Mouse (Mus musculus) liver, adult 2 months (tissue): Measurements from ENCODE around the gene Ogfod3. TPM values are rescaled to one million over a fixed set of nuclear protein-coding genes. Genes with fewer than 3 reads are reported as not detected.

Source experiments
- DNase-seq: peaks from one replicate; pipeline ENCODE4 v3.0.0-alpha.2; 2011; ENCODE audit warnings: low read depth, low spot score; ENCODE audit errors: extremely low read depth
- H3K27ac ChIP-seq: fragments of 200-500 bp; replicated peaks from 2 replicates; pipeline ENCODE4 v1.5.1; 2012; ENCODE audit warnings: low read depth, mild to moderate bottlenecking, control low read depth, inconsistent platforms, low read length; ENCODE audit not compliant: insufficient read depth
- H3K27me3 ChIP-seq: fragments of 200-500 bp; 2 replicates; pipeline ENCODE4 v1.6.1; 2012; ENCODE audit warnings: mild to moderate bottlenecking, moderate library complexity, low read length, inconsistent platforms; ENCODE audit not compliant: control insufficient read depth, insufficient read depth
- H3K36me3 ChIP-seq: fragments of 200-500 bp; 2 replicates; pipeline ENCODE4 v1.6.1; 2012; ENCODE audit warnings: low read length, inconsistent platforms; ENCODE audit not compliant: control insufficient read depth, insufficient read depth
- H3K4me1 ChIP-seq: fragments of 200-500 bp; 2 replicates; pipeline ENCODE4 v1.6.1; 2011; ENCODE audit warnings: low read length; ENCODE audit not compliant: control insufficient read depth, insufficient read depth
- H3K4me3 ChIP-seq: fragments of 200-500 bp; 2 replicates; pipeline ENCODE4 v1.5.1; 2011; ENCODE audit warnings: low read depth, mild to moderate bottlenecking, control low read depth, low read length, moderate library complexity; ENCODE audit not compliant: insufficient read depth
- H3K79me2 ChIP-seq: fragments of 200-500 bp; 2 replicates; pipeline ENCODE4 v1.6.1; 2012; ENCODE audit warnings: inconsistent platforms, mild to moderate bottlenecking, low read length, moderate library complexity; ENCODE audit not compliant: control insufficient read depth, insufficient read depth
- H3K9ac ChIP-seq: fragments of 200-500 bp; 2 replicates; pipeline ENCODE4 v1.6.1; 2012; ENCODE audit warnings: low read depth, mild to moderate bottlenecking, control low read depth, inconsistent platforms, low read length
- CTCF ChIP-seq: fragments of 200-500 bp; IDR thresholded peaks from 2 replicates; pipeline ENCODE4 v1.5.1; 2011; ENCODE audit warnings: low read depth, low read length, control low read depth
- POLR2A ChIP-seq: fragments of 200-500 bp; IDR thresholded peaks from 2 replicates; pipeline ENCODE4 v1.6.1; 2011; ENCODE audit warnings: low read length, control low read depth; ENCODE audit not compliant: insufficient read depth; ENCODE audit errors: extremely low read depth
- WGBS: fragments of 180-500 bp; shearing (Covaris S2); methylation state at CpG from one replicate; pipeline ENCODE4 v1.1.7; 2018; 5-methylcytosine and 5-hydroxymethylcytosine counted together
- polyA plus RNA-seq: library from polyadenylated mRNA; depleted of rRNA; stranded (reverse); fragments of >200 nt; gene quantifications from 2 replicates; pipeline ENCODE4 v1.2.3, GENCODE M21; 2012
- total RNA-seq: library from RNA; depleted of rRNA; stranded (reverse); fragments of >200 nt; gene quantifications from 2 replicates; pipeline ENCODE4 v1.2.3, GENCODE M21; 2014

The Ogfod3 gene
- total and polyA plus RNA-seq, 2 experiments = 7.9 to 8.6 TPM

DNA sequence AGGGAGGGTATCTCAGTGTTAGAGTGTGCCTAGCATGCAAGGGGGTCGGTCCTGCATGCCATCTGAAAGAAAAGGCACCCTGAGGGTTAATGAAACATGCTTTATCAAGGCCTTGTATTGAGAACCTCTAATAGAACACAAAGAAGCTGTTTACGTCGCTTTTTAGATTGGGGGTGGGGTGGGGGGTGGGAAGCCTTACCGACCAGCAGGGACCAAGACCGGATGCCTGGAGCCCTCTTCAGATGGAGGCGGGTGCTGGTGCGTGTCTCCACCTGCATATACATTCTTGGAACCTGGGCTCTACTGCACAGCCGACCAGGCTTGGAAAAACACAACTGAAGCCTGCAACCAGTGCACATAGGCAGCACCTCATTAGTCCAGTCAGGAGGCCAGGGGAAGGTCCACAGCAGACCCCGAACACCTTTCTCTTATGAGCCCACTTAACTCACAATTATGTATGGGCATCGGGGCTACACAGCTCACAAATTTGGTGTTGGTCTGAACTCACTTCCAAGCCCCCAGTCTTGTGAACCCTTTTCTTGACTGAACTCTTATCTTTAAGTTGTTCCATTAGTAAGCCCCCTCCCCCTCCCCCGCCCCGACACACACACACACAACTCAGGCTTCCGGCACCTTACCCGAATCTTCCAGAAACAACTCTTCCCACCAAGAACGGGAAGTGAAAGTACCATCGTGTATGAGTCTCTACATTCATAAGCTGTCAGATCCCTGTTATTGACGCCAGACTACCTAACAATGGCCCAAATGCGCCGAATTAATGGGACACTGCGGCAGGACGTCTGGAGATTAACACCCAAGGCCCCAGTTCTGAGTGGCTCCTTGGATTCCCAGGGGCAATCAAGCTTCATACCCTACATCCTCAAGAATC lies 23.9 kb upstream of the Ogfod3 start:
- Histone ChIP-seq H3K4me1 (peaks cover 5% of the 10 kb centered on the region; the same call in 1 of the 2 replicates), H3K79me2 (no peaks in the 10 kb centered on the region; the same call in 1 of the 2 replicates), H3K4me3 (peak overlapping the region; percentile 77), H3K27me3 (no peaks in the 10 kb centered on the region), H3K27ac (peak overlapping the region; percentile 70), H3K36me3 (peaks cover 5% of the 10 kb centered on the region; the same call in 1 of the 2 replicates), H3K9ac (peak overlapping the region; percentile 79)
- no peak for TF ChIP-seq CTCF
- DNase-seq = no peak
- 21% methylated on average over 21 of the region's 21 CpGs for WGBS

DNA sequence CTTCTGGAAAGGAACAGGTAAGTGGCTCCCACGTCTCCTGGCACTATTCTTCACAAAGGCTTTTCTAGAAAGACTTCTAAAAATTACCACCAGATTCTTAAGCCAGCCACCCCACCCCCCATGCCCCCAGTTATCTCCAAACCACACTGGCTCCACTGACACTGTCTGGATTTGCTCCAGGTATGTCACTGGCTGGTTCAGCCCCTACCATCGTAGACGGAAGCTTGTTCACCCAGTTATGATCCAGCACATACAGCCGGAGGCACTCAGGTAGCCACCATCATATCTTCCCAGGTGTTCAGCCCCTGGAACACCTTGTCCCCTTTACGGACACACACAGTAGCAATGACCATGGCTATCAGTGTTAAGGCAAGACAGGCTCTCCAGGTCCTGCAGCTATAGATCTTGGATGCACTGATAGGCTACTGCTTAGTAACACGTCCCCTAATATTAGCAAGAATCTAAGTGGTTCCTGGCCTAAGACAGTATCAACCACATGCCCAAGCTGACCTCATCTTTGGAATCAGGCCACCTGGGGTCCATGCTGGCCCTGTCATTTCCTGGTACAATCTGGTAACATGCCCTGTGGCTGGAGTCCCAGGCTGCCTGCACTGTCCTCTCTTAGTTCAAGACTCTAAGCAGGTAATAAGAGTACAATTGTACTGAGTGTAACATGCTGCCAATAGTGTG lies 17.0 kb upstream of the Ogfod3 start:
- Histone ChIP-seq H3K27me3 (no peaks in the 10 kb centered on the region), H3K9ac (no peak overlapping the region), H3K4me1 (no peaks in the 10 kb centered on the region), H3K4me3 (no peak overlapping the region), H3K79me2 (no peaks in the 10 kb centered on the region), H3K36me3 (peaks cover 9% of the 10 kb centered on the region; the same call in 1 of the 2 replicates), H3K27ac (no peak overlapping the region)
- TF ChIP-seq POLR2A (no peak), CTCF (no peak)
- no peak for DNase-seq
- 90% methylated on average over 6 of the region's 6 CpGs for WGBS

DNA sequence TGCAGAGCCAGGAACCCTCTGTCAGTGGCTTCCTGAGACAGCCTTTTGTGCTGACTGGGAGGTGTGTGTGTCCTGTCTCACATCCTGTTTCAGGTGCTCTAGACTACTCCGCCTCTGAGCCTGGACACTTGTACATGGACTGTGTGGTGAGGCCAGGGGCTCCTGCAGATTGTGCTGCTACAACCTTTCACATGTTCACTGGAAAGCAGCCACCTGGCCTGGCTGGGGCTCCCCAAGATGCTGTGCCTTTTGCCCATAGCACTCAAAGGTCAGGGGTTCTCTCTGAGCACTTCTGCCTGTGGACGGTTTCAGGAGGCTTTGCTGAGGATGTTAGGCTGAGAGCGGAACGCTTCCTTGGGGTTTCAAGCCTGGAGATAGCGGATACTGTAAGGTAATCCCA lies 16.3 kb upstream of the Ogfod3 start:
- Histone ChIP-seq H3K4me3 (no peak overlapping the region), H3K36me3 (peaks cover 9% of the 10 kb centered on the region; the same call in 1 of the 2 replicates), H3K9ac (no peak overlapping the region), H3K27ac (no peak overlapping the region), H3K79me2 (no peaks in the 10 kb centered on the region), H3K27me3 (no peaks in the 10 kb centered on the region), H3K4me1 (no peaks in the 10 kb centered on the region)
- 88% methylated on average over 5 of the region's 5 CpGs for WGBS
- no peak for DNase-seq
- TF ChIP-seq CTCF = no peak
- TF ChIP-seq POLR2A = no peak

DNA sequence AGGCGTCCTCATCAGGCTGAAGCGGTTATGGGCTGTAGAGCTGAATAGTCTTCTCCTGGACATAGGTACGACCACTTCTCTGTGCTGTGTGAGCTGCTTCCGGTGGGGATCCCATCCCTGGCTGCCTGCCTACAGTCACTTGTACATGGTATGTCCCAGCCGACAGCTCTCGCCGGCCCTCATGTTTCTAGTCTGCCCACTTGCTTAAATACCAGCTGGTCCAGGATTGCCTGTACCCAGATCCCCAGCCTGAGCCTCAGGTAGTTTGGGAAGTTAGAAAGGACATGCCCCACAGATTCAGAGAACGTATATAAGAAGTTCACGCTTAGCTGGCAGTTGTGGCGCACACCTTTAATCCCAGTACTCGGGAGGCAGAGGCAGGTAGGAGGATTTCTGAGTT lies 15.3 kb upstream of the Ogfod3 start:
- TF ChIP-seq POLR2A (no peak), CTCF (no peak)
- Histone ChIP-seq H3K27me3 (no peaks in the 10 kb centered on the region), H3K4me3 (no peak overlapping the region), H3K9ac (no peak overlapping the region), H3K27ac (no peak overlapping the region), H3K4me1 (no peaks in the 10 kb centered on the region), H3K79me2 (no peaks in the 10 kb centered on the region), H3K36me3 (peaks cover 7% of the 10 kb centered on the region; the same call in 1 of the 2 replicates)
- 94% methylated on average over 11 of the region's 11 CpGs for WGBS
- DNase-seq = no peak

DNA sequence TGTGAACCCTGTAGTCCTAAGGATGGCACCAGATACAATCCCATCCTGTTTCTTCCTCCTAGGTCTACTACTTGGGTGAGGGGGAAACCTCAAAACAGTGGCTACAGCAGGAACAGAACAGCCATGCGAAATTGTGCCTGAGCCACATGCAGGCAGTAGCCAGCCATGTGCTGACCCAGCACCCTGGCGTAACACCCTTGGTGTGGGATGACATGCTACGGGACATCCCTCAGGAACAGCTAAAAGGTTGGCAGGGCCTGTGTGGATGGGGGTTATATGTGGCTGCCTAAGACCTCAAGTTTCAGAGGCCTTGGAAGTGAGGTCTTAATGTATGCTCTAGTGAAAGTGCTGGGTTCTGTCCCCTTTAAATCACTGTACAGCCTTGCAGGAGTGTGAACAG lies 12.3 kb upstream of the Ogfod3 start:
- H3K36me3 ChIP-seq = no peaks in the 10 kb centered on the region
- no peak overlapping the region for H3K9ac ChIP-seq
- H3K79me2 ChIP-seq = no peaks in the 10 kb centered on the region
- no peaks in the 10 kb centered on the region for H3K4me1 ChIP-seq
- no peak for DNase-seq
- TF ChIP-seq CTCF = no peak
- no peak for TF ChIP-seq POLR2A
- no peak overlapping the region for H3K4me3 ChIP-seq
- WGBS = 97% methylated on average over 3 of the region's 3 CpGs
- no peaks in the 10 kb centered on the region for H3K27me3 ChIP-seq
- no peak overlapping the region for H3K27ac ChIP-seq

DNA sequence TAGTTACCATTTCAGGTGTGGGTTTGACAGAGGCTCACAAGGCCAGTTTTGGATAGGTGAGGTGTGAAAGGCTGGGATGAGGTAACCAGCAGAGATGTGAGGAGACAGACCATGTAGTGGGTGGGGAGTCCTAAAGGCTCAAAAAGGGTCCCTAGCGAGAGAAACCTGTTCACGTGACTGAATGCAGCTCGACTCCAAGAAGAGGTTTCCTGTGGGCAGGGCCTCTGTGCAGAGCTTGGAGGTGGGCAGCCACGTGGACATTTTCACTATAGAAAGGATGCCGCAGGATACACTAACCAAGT lies 701 bp downstream of the Ogfod3 start:
- Histone ChIP-seq H3K27ac (no peak overlapping the region), H3K9ac (no peak overlapping the region), H3K27me3 (no peaks in the 10 kb centered on the region), H3K36me3 (peaks cover 5% of the 10 kb centered on the region; the same call in 1 of the 2 replicates), H3K79me2 (no peaks in the 10 kb centered on the region), H3K4me3 (peak overlapping the region; percentile 81; the same call in 1 of the 2 replicates), H3K4me1 (peaks cover 6% of the 10 kb centered on the region; the same call in 1 of the 2 replicates)
- WGBS = 8% methylated on average over 5 of the region's 5 CpGs
- no peak for DNase-seq
- no peak for TF ChIP-seq POLR2A
- no peak for TF ChIP-seq CTCF
